Mouse (Mus musculus): Measurements from ENCODE around the gene Zfp358. TPM values are rescaled to one million over a fixed set of nuclear protein-coding genes. Genes with fewer than 3 reads are reported as not detected.

Zfp358 gene
- polyA plus RNA-seq, 1 experiment from 2014 or later, result 66.2 TPM

GRCm38 (mm10) chr8:3495578-3496427 is 2.9 kb downstream of the Zfp358 start:
- Histone ChIP-seq H3K4me2 (ENCODE audit: low read length) (no peak overlapping the region), H3K4me1 (ENCODE audit: control insufficient read depth, insufficient read depth, low read length) (peaks cover 7% of the 10 kb centered on the region; the same call in 1 of the 2 replicates), H3K9ac (ENCODE audit: low read length) (no peak overlapping the region), H3K36me3 (ENCODE audit: control insufficient read depth, insufficient read depth, low read length) (peaks cover 34% of the 10 kb centered on the region), H3K27me3 (replicated peaks; ENCODE audit: control insufficient read depth, insufficient read depth, low read length) (no peaks in the 10 kb centered on the region), H3K9me3 (replicated peaks; ENCODE audit: control insufficient read depth, low read length) (no peaks in the 10 kb centered on the region), H3K27ac (ENCODE audit: low read depth, low read length) (no peak overlapping the region), H3K4me3 (ENCODE audit: low read depth, low read length) (no peak overlapping the region)
- WGBS, result 96% methylated on average over 44 of the region's 44 CpGs
- ATAC-seq (no peak), DNase-seq (ENCODE audit: low spot score) (no peak)

DNA sequence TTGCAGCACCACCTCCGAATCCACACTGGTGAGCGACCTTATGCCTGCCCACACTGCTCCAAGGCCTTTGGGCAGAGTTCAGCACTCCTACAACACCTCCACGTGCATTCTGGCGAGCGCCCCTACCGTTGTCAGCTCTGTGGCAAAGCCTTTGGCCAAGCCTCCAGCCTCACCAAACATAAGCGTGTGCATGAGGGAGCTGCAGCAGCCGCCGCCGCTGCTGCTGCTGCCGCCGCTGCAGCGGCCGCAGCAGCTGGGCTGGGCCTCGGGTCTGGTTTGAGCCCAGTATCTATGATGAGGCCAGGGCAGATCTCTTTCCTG is 3.5 kb downstream of the Zfp358 start:
- no peaks in the 10 kb centered on the region for H3K27me3 ChIP-seq (replicated peaks; ENCODE audit: control insufficient read depth, insufficient read depth, low read length)
- DNase-seq (ENCODE audit: low spot score) (no peak), ATAC-seq (no peak)
- peaks cover 34% of the 10 kb centered on the region for H3K36me3 ChIP-seq (ENCODE audit: control insufficient read depth, insufficient read depth, low read length)
- no peak overlapping the region for H3K27ac ChIP-seq (ENCODE audit: low read depth, low read length)
- no peaks in the 10 kb centered on the region for H3K9me3 ChIP-seq (replicated peaks; ENCODE audit: control insufficient read depth, low read length)
- no peak overlapping the region for H3K9ac ChIP-seq (ENCODE audit: low read length)
- WGBS, result 92% methylated on average over 11 of the region's 15 CpGs
- H3K4me2 ChIP-seq (ENCODE audit: low read length), result no peak overlapping the region
- H3K4me3 ChIP-seq (ENCODE audit: low read depth, low read length), result no peak overlapping the region
- H3K4me1 ChIP-seq (ENCODE audit: control insufficient read depth, insufficient read depth, low read length), result peaks cover 12% of the 10 kb centered on the region

- no peaks in the 10 kb centered on the region for H3K9me3 ChIP-seq (replicated peaks; ENCODE audit: control insufficient read depth, low read length)
- peaks cover 34% of the 10 kb centered on the region for H3K36me3 ChIP-seq (ENCODE audit: control insufficient read depth, insufficient read depth, low read length)
- H3K4me3 ChIP-seq (ENCODE audit: low read depth, low read length), result no peak overlapping the region
- H3K9ac ChIP-seq (ENCODE audit: low read length), result no peak overlapping the region
- ATAC-seq (no peak), DNase-seq (ENCODE audit: low spot score) (no peak)
- no peak overlapping the region for H3K4me2 ChIP-seq (ENCODE audit: low read length)
- WGBS, result 82% methylated on average over 3 of the region's 3 CpGs
- peaks cover 15% of the 10 kb centered on the region for H3K4me1 ChIP-seq (ENCODE audit: control insufficient read depth, insufficient read depth, low read length)
- H3K27ac ChIP-seq (ENCODE audit: low read depth, low read length), result no peak overlapping the region
- H3K27me3 ChIP-seq (replicated peaks; ENCODE audit: control insufficient read depth, insufficient read depth, low read length), result no peaks in the 10 kb centered on the region
Measured at GRCm38 (mm10) chr8:3498583-3498982, 5.6 kb downstream of the Zfp358 start.

GRCm38 (mm10) chr8:3499751-3500150 is 6.8 kb downstream of the Zfp358 start:
- DNase-seq (ENCODE audit: low spot score), result no peak
- Histone ChIP-seq H3K36me3 (ENCODE audit: control insufficient read depth, insufficient read depth, low read length) (peaks cover 31% of the 10 kb centered on the region), H3K4me3 (ENCODE audit: low read depth, low read length) (peak overlapping the region; percentile 81), H3K9me3 (replicated peaks; ENCODE audit: control insufficient read depth, low read length) (no peaks in the 10 kb centered on the region), H3K27ac (ENCODE audit: low read depth, low read length) (peak overlapping the region; percentile 85), H3K4me2 (ENCODE audit: low read length) (peak overlapping the region; percentile 77), H3K9ac (ENCODE audit: low read length) (peak overlapping the region; percentile 90), H3K4me1 (ENCODE audit: control insufficient read depth, insufficient read depth, low read length) (peaks cover 9% of the 10 kb centered on the region), H3K27me3 (replicated peaks; ENCODE audit: control insufficient read depth, insufficient read depth, low read length) (no peaks in the 10 kb centered on the region)
- 7% methylated on average over 8 of the region's 8 CpGs for WGBS
- ATAC-seq, result no peak

DNA sequence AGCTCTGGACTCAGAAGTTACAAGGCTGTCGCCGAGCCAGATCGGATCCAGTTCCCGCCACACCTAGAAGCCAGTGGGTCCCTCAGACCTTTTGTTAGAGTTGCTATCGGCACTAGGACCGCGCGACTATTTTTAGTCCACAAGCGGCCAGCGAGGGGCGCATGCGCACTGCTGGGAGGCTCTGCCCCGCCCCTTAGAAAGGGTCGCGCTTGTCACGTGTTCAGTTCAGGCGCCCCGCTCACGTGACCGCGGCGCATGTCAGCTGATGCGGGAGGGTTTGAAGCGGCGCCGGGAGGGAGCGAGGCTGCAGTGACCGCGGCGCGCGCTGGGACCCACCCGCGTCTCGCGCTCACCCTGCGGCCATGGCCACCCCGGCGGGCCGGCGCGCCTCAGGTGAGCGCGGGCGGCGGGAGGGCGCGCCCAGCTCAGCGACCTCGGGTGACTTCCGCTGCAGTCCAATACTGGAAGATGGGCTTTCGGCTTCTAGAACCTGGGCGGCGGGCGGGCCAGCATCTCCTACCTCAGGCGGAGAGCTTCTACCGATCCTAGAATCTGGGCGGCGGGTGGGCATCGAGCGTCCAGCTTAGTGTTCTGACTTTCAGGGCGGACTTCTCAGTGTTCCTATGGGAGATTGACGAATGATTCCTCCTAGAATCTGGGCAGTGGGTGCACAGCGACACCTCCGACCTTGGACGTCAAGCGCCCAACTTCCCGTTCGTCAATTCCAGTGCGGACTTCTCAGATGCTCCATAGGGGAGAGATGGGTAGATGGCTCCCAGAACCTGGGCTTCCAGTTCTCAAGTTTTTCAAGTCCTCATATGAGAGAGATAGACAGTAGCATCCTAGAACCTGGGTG is 7.5 kb downstream of the Zfp358 start, which contains the start of gene Mcoln1:
Mcoln1 (plus strand) TSS at position 223 of the 856 bp plus-strand sequence.
- ATAC-seq (peak; percentile 92), DNase-seq (ENCODE audit: low spot score) (peak; percentile 99)
- Histone ChIP-seq H3K27me3 (replicated peaks; ENCODE audit: control insufficient read depth, insufficient read depth, low read length) (no peaks in the 10 kb centered on the region), H3K4me2 (ENCODE audit: low read length) (peak within 1 kb of the TSS; percentile 92), H3K27ac (ENCODE audit: low read depth, low read length) (peak within 1 kb of the TSS; percentile 85), H3K4me1 (ENCODE audit: control insufficient read depth, insufficient read depth, low read length) (peaks cover 9% of the 10 kb centered on the region), H3K9ac (ENCODE audit: low read length) (peak within 1 kb of the TSS; percentile 90), H3K4me3 (ENCODE audit: low read depth, low read length) (peak within 1 kb of the TSS; percentile 81), H3K9me3 (replicated peaks; ENCODE audit: control insufficient read depth, low read length) (no peaks in the 10 kb centered on the region), H3K36me3 (ENCODE audit: control insufficient read depth, insufficient read depth, low read length) (peaks cover 27% of the 10 kb centered on the region)
- WGBS, result 0% methylated on average over 70 of the region's 70 CpGs

DNA sequence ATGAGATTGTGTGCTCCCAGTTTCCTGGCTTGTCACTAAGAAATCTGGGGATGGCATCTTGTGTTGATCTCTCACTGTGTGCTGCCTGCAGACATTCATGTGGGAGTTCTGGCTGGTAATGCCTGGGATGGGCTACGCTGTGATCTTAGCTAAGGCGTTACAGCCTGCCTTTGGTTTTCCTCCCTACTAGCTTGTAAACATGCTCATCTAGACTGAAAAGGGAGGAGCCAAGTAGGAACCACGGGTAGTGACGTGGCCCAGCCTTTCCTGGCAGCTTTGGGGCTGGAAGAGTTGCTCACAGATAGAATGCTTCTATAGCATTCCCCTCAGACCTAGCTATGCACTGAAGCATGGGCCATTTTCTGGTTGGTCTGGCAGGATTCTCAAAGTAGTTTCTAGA is 9.3 kb downstream of the Zfp358 start:
- H3K36me3 ChIP-seq (ENCODE audit: control insufficient read depth, insufficient read depth, low read length), result peaks cover 25% of the 10 kb centered on the region
- no peak overlapping the region for H3K4me2 ChIP-seq (ENCODE audit: low read length)
- H3K27me3 ChIP-seq (replicated peaks; ENCODE audit: control insufficient read depth, insufficient read depth, low read length), result no peaks in the 10 kb centered on the region
- peaks cover 9% of the 10 kb centered on the region for H3K4me1 ChIP-seq (ENCODE audit: control insufficient read depth, insufficient read depth, low read length)
- no peaks in the 10 kb centered on the region for H3K9me3 ChIP-seq (replicated peaks; ENCODE audit: control insufficient read depth, low read length)
- no peak overlapping the region for H3K27ac ChIP-seq (ENCODE audit: low read depth, low read length)
- H3K9ac ChIP-seq (ENCODE audit: low read length), result no peak overlapping the region
- WGBS, result 74% methylated on average over 4 of the region's 4 CpGs
- no peak for ATAC-seq
- no peak for DNase-seq (ENCODE audit: low spot score)
- no peak overlapping the region for H3K4me3 ChIP-seq (ENCODE audit: low read depth, low read length)

DNA sequence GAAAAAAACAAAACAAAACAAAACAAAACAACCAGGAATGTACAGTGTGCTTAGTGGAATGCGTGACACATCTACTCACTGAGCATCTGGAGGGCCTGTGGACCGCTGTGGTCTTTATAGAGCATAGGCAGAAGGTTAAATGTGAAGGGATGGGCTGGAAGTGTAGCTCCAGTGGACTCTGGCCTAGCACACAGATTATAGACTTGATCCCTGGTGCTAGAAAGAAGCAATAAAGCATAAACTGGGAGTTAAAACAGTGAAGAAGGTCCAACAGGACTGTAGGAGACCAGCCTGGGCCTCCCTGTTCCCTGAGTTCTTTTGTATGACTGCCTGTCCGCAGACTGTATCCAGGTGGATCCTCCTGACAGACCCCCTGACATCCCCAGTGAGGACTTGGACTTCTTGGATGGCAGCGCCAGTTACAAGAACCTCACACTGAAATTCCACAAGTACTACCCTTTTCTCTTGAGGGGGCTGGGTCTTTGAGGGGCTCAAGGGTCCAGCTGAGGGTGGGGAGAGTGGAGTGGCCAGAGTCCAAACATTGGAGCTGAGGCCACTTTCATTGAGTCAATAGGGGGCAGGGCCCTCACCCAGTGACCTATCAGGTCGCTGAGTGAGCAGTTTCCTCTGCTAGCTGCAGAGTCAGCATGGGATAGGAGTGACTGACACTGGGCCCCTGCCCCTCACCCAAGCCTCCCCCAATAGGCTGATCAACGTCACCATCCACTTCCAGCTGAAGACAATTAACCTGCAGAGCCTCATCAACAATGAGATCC is 15.2 kb downstream of the Zfp358 start:
- Histone ChIP-seq H3K36me3 (ENCODE audit: control insufficient read depth, insufficient read depth, low read length) (peaks cover 67% of the 10 kb centered on the region), H3K4me1 (ENCODE audit: control insufficient read depth, insufficient read depth, low read length) (no peaks in the 10 kb centered on the region), H3K9me3 (replicated peaks; ENCODE audit: control insufficient read depth, low read length) (no peaks in the 10 kb centered on the region), H3K9ac (ENCODE audit: low read length) (no peak overlapping the region), H3K4me2 (ENCODE audit: low read length) (no peak overlapping the region), H3K27me3 (replicated peaks; ENCODE audit: control insufficient read depth, insufficient read depth, low read length) (no peaks in the 10 kb centered on the region), H3K27ac (ENCODE audit: low read depth, low read length) (no peak overlapping the region), H3K4me3 (ENCODE audit: low read depth, low read length) (no peak overlapping the region)
- WGBS, result 87% methylated on average over 6 of the region's 6 CpGs
- ATAC-seq (no peak), DNase-seq (ENCODE audit: low spot score) (no peak)

GRCm38 (mm10) chr8:3514681-3515247 is 21.8 kb downstream of the Zfp358 start:
- WGBS, result 34% methylated on average over 13 of the region's 13 CpGs
- ATAC-seq, result no peak
- DNase-seq (ENCODE audit: low spot score), result no peak
- peaks cover 40% of the 10 kb centered on the region for H3K36me3 ChIP-seq (ENCODE audit: control insufficient read depth, insufficient read depth, low read length)
- H3K4me1 ChIP-seq (ENCODE audit: control insufficient read depth, insufficient read depth, low read length), result no peaks in the 10 kb centered on the region
- H3K9ac ChIP-seq (ENCODE audit: low read length), result peak overlapping the region; percentile 59; the same call in 1 of the 2 replicates
- H3K27me3 ChIP-seq (replicated peaks; ENCODE audit: control insufficient read depth, insufficient read depth, low read length), result no peaks in the 10 kb centered on the region
- H3K27ac ChIP-seq (ENCODE audit: low read depth, low read length), result peak overlapping the region; percentile 58
- H3K4me3 ChIP-seq (ENCODE audit: low read depth, low read length), result peak overlapping the region; percentile 32
- H3K4me2 ChIP-seq (ENCODE audit: low read length), result peak overlapping the region; percentile 67
- H3K9me3 ChIP-seq (replicated peaks; ENCODE audit: control insufficient read depth, low read length), result no peaks in the 10 kb centered on the region
